Mouse (Mus musculus) kidney, adult 18-20 months (tissue): ENCODE measurements at regions not wholly inside any gene's neighbourhood (a gene's known extent, or its start where the extent isn't known, plus 50 kb on each side); places are given as distances from the start of the nearest gene placed in this dataset.

ENCODE experiments used
- DNase-seq: peaks from one replicate; pipeline ENCODE4 v3.0.0; 2021

DNA sequence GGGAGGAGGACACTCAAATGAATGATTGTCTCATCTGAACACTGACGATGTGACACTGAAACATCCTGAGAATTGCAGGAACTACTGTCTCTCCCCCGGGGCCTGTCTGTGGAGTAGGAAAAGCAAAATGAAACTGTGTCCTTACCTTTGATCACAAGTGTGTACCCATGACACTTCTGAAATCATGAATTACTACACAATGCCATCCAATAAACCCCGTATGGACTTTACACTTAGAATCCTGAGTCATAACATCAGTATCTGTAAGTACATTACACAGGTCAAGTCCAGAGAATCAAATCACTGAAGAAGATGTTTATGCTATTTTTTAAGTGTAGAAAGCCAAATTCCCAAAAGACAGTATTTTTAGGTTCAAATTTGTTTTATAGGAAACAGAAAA lies 585.1 kb upstream of the N6amt1 start:
- DNase-seq, result no peak

DNA sequence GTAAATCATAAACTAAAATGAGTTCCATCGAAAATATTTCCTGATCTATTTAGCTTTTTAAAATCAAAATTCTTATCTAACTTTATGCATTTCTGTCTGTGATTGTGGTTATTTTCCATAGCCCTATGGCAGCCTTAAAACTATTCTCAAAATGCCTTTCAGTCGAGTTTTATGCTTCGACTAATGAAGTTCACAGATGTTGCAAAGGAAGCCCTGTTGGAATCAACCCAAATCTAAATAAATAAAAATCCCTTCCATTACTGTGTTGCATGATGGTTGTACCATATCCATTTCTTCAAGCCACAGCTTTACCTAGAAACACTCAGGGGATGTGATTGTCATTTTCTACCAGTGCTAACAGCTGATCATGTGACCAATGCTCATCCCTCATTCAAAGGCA lies 585.6 kb upstream of the N6amt1 start:
- no peak for DNase-seq

DNA sequence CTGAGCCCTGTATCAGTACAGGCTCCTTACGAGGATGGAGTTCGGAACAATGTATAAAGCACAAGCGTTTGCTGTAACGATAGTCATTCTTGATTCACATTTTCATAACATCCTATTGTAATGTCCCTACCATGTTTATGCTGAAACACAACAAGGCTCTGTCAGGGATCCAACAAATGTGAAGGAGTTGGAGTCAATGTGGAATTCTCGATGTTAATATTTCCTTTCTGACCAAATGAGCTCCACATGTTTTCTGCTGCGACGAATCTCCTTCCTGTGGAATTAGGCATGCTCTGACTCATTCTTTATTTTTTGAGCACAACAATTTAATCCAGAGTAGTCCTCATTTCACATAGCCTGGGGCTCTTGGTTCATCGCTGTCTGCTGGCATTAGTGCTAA lies 588.0 kb upstream of the N6amt1 start:
- no peak for DNase-seq

DNA sequence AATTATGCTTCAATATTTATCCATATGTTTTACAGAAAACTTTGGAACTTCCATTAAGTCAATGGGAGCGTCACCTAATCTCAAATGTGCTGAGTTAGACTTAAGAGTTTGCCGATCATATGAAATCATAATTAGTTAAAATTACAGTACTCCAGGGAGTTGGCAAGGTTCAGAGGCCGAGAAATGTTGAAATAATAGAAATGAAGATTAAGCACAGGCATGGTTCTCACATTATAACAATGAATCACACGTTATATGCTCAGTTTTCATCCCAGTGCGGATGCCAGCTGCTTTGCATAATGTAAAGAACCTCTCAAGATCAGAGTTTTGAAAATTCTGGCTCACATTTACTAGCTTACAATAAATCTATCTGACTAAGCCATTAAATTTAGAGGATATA lies 612.7 kb upstream of the N6amt1 start:
- no peak for DNase-seq

DNA sequence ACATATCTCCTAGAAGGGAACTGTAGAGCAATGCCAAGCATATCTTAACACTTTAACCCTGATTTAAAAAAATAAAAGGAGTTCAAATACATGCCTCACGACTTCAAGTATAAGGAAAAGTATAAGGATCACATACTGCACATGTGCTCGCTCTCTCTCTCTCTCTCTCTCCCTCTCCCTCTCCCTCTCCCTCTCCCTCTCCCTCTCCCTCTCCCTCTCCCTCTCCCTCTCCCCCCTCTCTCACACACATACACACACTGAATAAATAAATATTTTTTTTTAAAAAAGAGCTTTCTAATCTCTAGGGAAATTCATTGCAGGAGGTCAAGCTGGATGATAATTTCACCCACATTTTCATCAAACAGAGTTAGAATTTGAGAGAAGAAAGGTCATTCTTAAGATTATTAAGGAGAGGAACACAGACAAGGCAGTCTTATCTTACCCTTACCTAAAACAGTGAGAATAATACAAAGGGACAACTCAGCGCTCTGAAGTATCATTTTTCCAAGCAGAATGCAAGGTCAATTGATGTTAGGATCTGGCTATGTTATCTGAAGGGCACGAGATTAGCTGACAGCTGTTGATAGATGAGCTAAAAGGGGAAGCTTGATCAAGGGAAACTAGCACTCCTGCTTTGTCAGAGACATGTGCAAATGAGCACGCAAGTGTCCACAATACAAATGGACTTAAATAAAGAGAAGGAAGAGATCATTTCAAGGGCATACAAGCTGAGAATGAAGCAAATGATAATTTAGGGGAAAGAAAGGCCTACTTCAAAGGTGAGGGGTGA lies 634.8 kb upstream of the N6amt1 start:
- no peak for DNase-seq

DNA sequence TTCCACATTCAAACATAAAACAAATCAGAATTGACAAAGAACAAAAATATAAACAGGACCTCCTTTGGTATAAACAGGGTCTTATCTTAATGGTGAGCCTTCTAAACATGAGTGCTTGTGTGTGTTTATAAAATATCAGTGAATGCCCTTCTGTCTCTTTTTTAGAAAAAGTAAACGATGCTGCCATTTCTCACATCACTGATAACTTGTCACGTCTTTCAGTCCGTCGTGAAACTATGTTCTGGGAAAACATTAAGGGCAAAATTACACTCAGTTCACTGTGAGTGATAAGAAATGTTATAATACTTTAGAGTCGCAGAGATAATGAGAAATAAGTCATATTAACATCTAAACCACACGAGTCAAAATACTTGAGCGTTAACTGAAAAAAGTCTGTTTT lies 635.6 kb upstream of the N6amt1 start:
- DNase-seq, result no peak

DNA sequence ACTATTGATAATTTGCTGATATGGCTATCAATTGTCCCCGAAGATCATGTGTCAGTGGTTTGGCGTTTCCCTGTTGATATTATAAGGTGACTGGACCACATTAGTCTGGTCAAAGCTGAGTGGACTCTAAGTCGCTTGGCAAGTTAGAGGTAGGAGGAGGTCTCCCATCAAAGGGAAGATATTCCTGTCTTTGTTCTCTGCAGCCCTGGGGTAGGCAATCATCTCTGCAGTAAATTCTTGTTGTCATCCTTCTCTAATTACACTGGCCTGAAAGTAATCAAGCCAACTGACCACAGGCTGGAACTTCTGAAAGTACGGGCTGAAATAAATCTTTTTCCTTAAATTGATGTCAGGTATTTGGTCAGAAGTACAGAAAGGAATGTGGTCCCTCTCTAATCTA lies 652.3 kb upstream of the N6amt1 start:
- no peak for DNase-seq

DNA sequence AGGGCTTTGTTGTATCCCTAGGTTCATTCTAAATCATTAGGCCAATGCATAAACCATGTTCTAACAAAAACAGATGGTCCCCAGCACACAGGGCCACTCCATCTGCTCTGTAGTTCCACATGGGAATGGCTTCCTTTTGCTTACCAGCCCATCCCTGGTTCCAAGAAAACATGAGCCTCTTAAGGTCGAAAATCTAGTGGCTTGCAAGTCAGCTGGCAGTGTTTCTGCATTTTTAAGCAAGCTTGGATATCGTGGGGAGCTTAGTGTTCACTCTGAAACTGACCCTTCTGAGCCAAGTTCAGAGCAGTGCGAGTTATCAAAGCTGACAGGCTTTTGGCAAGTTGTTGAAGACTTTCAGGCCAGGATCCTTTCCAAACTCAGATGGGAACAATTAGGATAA lies 659.5 kb upstream of the N6amt1 start:
- peak; percentile 3 for DNase-seq

DNA sequence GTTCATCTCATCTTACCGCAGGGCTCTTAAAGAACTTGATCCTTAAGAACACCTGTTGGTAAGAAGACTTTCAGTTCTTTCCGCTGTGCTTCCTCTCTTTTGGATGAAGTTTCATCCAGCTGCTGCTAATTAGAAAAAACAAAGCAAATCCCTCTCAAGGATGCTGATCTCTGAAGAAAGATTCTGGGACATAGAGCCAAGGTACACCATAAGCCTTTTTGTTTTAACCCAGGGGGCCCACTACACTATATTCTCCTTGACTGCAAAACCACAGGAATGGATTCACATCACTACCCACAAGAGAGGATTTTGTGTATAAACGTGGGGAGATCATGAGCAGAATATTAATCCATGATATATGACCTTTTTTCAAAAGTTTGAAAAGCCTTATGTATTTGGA lies 694.8 kb upstream of the N6amt1 start:
- no peak for DNase-seq

DNA sequence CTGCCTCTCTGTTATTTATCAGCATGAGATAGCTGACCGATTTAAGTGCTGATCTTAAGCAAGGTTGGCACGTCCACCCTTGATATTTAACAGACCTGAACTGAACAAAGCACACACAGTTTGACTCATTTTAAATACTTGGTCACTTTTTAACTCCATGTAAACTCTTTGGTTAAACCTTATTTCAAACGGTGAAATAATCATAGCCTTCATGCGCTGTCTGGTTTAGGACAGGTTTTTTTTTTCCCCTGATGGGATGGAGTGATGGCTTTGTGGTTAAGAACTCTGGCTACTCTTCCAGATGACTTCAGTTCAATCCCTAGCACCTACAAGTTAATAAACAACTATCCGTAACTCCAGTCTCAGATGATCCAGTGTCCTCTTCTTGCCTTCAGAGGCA lies 706.7 kb upstream of the N6amt1 start:
- peak; percentile 22 for DNase-seq

DNA sequence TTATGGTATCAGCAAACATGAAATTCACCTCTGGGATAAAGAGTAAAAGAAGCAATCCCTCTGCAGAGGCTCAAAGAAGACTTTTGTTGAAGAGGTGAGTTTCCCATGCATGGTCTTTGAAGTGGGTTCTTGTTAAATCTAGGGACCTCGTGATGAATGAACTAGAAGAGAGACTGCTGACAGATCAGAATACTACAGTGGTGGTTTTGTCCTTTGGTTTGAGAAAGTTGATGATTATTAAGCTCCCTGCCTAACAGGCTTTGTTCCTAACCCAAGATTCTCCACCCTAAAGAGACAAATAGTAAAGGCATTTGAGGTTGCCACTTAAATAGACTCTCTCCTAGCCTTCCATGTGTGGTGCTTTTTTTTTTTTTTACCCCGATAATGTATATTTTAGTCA lies 707.2 kb upstream of the N6amt1 start:
- DNase-seq, result no peak

DNA sequence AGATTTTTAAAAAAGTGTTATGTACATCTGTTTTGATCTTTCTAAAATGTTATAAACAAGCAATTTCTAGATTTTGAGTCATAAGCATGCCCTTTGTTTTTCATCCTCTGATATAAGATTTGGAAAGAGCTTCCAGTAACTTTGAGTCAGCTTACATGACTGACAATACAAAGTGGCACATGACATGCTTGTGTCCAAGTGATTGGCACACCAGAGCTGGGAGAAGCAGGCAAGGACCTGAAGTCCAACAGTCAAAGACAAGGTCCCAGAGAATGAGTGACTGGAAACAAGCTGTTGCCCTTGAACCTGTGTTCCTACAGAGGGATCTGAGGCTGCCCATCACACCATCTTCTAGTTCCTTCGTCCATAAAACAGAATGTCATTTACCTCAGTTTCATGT lies 708.5 kb upstream of the N6amt1 start:
- DNase-seq, result peak; percentile 16

DNA sequence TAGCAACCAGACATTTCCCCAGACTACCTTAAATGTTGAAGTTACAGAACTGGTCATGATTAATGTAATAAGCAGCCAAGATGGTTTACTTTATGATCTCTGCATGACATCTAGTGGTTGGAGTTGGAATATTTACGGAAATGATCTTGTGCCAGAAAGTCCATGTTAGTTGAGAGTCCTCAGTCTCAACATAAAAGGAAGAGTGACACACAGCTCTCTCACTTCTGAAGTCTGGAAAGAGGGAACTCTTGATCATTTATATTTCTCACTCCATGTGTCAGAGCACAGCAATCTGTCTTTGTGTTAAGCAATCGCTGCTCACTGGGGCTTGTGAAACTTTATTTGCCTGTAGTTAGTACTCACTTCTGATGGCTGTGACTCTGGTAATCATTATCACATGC lies 709.1 kb upstream of the N6amt1 start:
- peak; percentile 46 for DNase-seq

DNA sequence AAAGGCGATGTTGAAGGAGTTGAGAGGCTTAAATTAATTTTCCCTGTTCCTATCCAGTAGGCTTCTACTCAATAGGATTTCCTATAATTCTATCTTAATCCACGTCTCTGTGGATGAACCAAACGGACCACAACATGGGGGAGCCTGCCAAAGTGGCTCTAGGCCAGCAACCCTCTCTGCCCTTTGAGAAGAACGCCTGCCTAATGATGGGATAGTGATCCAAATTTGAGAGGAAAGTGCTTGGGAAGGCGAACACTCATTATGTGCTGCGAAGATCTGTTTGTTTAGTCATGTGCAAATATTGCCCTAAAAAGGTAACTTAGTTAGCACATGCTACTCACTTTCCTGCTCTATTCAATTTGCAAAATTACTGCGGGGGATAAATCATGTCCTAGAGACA lies 702.5 kb upstream of the Adamts5 start:
- DNase-seq, result no peak

DNA sequence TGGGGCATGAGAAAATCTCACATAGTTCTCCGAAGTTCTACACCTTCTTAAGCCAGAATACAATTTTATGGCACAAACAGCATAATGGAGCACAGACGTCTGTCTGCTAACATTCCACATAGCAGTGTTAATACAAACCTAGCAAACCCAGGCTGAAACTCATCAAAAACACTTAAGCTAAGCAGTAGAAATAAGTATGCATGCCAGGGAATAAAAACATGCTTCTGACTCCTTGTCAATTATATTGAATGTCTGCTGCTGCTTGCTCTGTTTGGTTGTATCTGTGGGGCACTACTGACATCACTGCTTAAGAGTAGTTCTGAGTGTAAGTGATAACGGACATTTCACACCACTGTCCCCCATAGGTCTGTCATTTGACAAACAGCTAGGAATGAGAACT lies 693.4 kb upstream of the Adamts5 start:
- no peak for DNase-seq

DNA sequence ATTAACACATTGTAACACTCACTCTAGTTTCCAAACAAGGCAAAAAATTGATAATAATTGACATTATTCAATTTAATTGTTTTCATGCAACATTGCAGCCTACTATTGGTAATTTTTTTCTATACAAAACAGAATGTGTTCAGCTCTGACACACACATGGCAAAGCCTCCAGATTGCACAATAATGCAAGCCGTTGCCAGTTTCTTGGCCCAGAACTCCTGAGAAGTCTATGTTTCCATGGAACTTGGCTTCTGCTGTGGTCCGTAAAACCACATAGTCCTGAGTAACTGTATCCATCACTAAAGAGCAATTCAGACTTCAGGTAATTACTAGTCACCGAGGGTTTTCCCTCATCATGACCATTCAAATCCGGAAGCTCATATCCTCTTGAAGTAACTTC lies 684.4 kb upstream of the Adamts5 start:
- no peak for DNase-seq

DNA sequence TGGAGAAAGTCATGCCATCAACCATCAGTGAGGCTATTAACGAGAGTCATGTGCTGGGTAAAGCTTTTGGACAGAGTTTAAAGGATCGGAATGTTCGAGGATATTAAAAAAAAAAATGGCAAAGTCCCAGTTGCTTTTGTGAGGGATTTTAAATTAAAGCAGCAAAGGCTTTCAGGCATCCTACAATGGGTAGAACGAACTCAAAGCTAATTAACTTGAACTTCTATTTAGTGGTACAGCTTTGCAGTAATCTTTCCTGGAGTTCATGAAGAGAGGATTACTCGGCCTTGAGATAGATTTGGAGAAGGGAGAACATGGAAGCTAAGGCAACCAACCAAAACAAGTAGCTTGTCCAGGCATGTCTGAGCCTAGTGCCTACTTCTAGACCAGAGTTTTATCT lies 676.7 kb upstream of the Adamts5 start:
- no peak for DNase-seq

DNA sequence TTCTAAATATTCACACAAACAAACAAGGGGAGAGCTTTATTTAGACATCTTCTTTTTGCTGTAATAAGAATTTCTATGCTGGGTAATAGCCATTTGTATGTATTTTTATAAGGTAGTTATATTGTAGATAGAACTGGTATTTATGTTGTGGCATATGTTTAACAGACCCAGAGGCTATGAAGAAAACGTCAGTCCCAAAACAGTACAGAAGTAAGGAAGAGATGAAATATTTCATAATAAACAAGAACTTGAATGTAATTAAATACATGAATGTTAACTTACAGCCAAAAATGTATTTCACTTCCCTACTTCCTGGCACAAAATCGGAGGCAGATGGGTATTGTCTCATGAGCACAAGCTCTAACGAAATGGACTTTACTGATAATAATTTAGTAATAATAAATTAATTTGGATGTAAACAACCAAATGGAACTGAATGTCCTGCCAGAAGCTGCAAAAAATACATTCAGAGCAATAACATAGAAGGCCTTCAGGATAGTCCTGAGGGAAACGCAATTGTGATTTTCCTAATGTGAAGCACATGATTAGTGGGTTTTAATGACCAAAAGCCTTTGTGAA lies 645.9 kb upstream of the Adamts5 start:
- no peak for DNase-seq

DNA sequence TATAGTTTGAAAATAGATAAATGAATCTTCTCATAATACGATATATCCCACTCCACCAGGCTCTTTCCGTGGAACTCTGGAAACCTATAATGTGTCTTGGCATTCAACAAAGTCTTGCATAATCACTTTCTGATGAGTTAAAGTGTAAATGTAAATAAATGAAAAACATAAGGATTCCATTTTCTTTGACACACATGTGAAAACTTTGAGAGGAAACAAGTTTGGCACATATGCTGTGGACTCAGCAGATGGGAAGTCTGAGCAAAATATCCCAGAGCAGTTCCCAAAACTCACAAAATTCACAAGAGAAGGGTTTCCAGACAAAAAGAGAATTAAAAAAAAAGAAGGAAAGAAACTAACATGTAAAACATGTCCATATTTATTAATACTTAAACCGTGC lies 645.3 kb upstream of the Adamts5 start:
- no peak for DNase-seq

DNA sequence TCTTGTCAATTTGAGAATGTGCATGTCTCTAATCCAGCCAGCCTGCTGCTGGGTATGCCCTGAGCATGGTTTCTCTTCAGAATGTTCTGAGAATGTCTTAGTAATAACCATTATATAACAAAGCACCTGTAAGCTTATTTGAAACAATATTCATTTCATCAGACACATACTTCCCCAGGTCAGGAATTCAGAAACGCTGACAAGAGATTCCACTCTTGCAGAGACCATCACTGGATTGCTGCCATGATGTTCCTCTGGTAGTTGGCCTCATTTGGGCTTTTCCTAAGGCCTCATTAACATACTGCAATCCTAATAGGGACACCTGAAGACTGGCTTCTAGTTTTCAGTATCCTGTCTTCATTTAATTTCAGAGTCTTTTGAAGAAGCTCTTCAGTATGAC lies 642.5 kb upstream of the Adamts5 start:
- no peak for DNase-seq

DNA sequence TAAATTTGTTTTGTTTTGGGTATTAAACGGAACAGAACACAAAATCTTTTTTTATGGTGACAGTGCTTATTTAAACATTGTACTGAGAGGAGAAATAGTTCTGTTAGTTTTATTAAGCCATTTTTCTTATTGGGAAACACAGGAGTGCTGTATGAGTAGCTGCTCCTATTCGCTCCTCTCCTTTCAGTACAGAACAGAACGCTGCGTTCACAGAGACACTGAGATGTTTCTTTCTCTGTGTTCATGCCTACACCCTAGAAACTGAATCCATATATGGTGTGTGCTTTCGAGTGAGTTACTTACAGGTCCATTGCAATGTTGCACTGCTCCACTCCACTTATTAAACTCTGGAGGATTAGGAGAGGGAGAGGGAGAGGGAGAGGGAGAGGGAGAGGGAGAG lies 634.9 kb upstream of the Adamts5 start:
- DNase-seq, result no peak

DNA sequence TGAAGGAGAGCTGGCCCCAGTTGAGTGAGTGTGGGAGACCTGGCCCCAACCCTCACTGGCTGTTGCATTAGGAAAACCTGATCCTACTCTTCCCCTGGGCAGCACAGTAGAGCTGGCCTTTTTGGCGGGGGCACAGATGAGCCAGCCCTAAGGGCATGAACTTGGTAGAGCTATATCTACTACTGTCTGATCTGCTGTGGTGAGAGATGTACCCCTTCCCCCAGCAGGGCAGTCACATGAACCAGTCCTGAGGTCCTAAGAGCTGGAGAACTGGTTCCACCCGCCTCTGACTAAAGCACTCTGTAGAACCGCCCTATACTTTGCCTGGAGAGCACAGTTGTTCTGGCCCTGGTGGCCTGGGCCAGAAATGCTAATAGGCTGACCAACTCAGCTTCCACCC lies 622.5 kb upstream of the Adamts5 start:
- DNase-seq, result no peak

DNA sequence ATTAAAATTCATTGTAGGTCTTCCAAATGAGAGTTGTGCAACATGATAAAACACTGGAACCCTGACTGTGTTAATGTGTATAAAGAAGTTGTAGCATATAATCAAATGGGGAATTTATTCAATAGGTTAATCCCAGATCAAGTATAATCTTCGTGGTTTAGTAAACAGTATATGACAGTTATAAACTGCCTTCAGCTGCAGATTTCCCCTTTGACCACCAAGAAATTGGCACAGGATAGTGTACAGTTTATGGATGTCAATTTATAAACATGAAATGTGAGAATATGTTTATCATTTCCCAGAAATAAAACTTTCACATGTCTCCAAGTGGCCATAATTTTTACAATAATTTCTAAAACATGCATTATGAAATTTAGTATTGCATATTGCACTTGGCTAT lies 615.3 kb upstream of the Adamts5 start:
- no peak for DNase-seq

DNA sequence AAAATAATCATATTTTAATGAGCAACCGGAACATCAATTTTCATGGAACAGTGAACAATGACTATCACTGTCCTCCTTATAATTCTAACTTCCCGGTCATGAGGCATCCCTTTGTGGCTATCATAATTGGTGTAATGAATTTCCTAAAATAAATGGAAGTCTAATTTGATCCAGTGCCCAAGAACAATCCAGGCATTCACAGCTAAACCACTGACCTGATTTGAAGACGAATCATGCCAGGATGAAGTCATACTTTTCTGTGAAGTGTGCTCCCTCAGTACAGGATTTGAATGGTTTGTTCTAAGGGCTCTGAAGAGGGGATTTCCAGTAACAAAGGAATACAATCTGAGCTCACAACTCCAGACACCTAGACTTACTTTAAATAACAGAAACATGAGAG lies 614.5 kb upstream of the Adamts5 start:
- DNase-seq, result no peak
